Mouse (Mus musculus): ENCODE measurements around the gene Rpusd4. TPM values are rescaled to one million over a fixed set of nuclear protein-coding genes. Genes with fewer than 3 reads are reported as not detected.

Rpusd4 gene
- total RNA-seq, 2 experiments from 2014 or later, result 8.9 to 10.0 TPM

DNA sequence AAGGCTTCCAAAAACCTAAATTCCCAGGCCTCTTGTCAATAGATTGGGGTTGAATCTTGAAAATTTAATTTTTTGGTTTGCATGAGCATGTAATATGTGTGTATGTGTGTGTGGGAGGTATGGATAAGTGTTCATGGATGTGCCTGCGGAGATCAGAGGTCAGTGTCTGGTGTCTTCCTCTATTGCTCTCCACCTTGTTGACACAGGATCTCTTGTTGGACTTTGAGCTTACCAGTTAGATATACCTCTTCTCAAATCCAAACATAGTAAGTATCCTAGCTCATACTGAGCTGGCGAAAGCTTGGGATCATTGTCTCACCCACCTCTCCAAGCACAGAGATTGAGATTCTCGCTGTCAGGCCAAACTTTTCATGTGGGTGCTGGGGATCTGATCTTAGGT, 22.8 kb downstream of the Rpusd4 start:
- H3K27ac ChIP-seq, result no peak overlapping the region
- H3K4me3 ChIP-seq, result no peak overlapping the region
- DNase-seq (ENCODE audit: extremely low spot score in 1 of 2, low spot score in 2 of 2), result no peak
- TF ChIP-seq CTCF (IDR thresholded peaks at IDR 0.05), result no peak
- intact Hi-C loops (cut with DNase I), result no loop called here

DNA sequence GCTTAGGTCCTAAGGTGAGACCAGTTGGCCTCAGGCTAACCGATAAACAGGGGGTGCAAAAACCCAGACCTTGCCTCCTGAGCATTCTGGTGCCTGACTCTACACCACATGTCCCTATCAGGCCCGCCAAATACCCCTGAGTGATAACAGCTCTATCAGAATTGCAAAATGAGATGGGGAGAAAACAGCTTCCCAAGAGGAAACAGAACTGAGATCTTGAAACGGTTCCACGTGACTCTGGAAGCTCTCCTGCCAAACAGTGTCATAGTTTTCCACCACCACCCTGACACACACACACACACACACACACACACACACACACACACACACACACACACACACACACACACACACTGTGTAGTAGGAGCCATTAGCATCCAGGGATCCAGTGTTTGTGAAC, 23.3 kb downstream of the Rpusd4 start:
- DNase-seq (ENCODE audit: extremely low spot score in 1 of 2, low spot score in 2 of 2), result no peak
- no peak for TF ChIP-seq CTCF (IDR thresholded peaks at IDR 0.05)
- Histone ChIP-seq H3K27ac (no peak overlapping the region), H3K4me3 (no peak overlapping the region)
- intact Hi-C loops (cut with DNase I), result no loop called here

DNA sequence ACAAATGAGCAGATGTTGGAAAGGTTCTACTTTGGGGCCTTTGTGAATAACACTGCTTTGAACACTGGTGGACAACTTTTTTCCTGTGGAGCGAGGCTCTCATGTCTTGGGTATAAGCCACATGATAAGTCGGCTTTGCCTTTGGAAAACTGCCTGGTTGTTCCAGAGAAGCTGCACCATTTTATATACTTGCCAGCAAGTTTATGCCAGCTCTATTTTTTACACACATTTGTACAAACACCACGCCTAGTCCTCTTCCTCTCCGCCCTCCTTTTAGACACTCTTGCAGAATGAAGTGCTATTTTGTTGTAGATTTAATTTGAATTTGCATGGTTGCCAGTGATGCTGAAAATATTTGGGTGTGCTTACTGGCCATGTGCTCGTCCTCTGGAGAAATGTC, 25.8 kb downstream of the Rpusd4 start:
- intact Hi-C loops (cut with DNase I), result no loop called here
- Histone ChIP-seq H3K27ac (no peak overlapping the region), H3K4me3 (no peak overlapping the region)
- DNase-seq (ENCODE audit: extremely low spot score in 1 of 2, low spot score in 2 of 2), result no peak
- TF ChIP-seq CTCF (IDR thresholded peaks at IDR 0.05), result no peak

DNA sequence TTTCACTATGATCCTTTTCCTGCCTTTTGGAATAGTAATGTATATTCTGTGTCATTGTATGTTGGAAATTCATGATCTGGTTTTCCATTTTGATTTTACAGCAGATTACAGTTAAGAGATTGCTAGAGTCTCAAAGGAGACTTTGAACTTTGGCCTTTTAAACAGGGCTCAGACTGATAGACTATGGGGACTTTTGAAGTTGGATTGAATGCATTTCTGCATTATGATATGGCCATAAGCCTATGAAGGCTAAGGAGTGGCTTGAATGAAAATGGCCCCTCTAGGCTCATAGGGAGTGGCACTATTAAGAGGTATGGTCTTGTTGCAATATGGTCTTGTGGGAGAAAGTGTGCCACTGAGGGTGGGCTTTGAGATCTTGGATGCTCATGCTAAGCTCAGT, 30.1 kb downstream of the Rpusd4 start:
- no peak for TF ChIP-seq CTCF (IDR thresholded peaks at IDR 0.05)
- Histone ChIP-seq H3K27ac (no peak overlapping the region), H3K4me3 (no peak overlapping the region)
- no peak for DNase-seq (ENCODE audit: extremely low spot score in 1 of 2, low spot score in 2 of 2)
- intact Hi-C loops (cut with DNase I), result no loop called here

DNA sequence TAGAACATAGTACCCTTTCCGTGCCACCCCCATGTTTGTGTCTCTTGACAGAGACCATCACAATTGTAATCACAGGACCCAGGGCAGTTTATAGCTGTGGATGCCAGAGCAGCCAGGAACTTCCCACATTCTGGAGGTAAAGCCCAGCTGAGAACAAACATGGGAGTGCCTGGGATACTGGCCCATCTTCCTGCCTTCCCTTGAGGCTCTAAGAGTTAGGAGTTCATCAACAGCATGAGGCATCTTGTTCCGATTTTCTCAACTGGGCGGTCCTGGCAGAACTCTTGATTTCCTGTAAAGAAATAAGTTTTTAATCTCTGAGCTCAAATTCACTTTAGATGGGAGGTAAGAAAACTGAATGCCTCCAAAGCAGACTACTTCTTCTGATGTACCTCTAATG, 34.5 kb downstream of the Rpusd4 start:
- DNase-seq (ENCODE audit: extremely low spot score in 1 of 2, low spot score in 2 of 2), result no peak
- intact Hi-C loops (cut with DNase I), result no loop called here
- Histone ChIP-seq H3K27ac (no peak overlapping the region), H3K4me3 (no peak overlapping the region)
- no peak for TF ChIP-seq CTCF (IDR thresholded peaks at IDR 0.05)

DNA sequence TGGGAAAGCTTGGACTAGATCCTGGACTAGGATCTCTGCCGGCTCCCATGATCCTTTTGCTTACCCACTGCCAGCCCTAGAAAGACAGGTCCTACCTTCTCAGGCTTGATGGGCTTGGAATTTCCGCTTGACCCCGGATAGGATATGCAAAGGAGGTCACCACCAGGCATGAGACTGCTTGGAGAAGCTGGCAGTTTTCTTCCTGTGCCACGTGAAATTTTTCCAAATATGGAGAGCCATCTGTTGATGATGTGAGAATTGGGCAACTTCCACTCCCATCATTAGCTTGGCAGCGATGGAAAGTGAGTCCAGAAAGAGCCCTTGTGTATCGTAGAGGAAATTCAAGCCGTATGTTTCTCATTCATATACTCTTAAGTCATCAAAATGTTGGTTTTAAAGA, 39.8 kb downstream of the Rpusd4 start:
- Histone ChIP-seq H3K4me3 (no peak overlapping the region), H3K27ac (no peak overlapping the region)
- DNase-seq (ENCODE audit: extremely low spot score in 1 of 2, low spot score in 2 of 2), result no peak
- intact Hi-C loops (cut with DNase I), result no loop called here
- TF ChIP-seq CTCF (IDR thresholded peaks at IDR 0.05), result no peak

DNA sequence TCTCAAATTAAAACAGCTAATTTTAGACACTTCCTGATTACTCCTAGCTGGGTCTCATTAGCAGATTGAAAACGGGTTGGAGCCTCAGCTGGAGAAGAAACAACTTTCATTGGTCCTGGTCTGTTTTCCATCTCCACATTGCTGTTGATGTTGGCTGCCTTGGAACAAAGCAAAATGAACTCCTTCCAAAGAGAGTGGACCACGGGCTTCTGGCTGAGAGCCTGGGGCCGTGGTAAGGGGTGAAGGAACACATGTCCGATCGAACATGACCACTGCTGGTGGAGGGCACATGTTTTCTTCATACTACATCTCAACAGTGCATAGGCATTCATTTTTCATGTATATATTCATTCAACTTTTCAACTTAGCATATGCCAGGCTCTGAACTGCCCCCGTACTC, 42.7 kb downstream of the Rpusd4 start:
- Histone ChIP-seq H3K4me3 (no peak overlapping the region), H3K27ac (no peak overlapping the region)
- intact Hi-C loops (cut with DNase I), result no loop called here
- no peak for DNase-seq (ENCODE audit: extremely low spot score in 1 of 2, low spot score in 2 of 2)
- no peak for TF ChIP-seq CTCF (IDR thresholded peaks at IDR 0.05)

DNA sequence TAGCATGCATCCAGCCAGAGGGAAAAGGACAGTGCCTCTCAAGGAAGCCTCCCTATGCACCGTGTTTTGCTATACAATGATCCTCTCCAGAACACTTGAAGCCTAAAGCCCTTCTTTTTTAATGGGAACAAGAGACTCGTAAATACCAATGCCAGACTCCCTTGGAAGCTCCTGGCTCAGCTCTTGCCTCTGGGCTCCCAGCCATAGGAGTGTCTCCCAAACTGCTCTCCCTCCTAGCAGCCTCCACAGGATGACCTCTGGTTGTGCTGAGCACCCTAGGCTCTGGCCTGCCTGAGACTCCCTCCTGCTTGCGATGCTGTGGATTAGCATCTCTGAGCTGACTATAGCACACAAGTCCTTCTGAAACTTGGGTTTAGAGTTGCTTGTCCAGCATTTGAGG, 44.9 kb downstream of the Rpusd4 start:
- TF ChIP-seq CTCF (IDR thresholded peaks at IDR 0.05), result no peak
- no peak for DNase-seq (ENCODE audit: extremely low spot score in 1 of 2, low spot score in 2 of 2)
- H3K4me3 ChIP-seq, result no peak overlapping the region
- H3K27ac ChIP-seq, result no peak overlapping the region
- intact Hi-C loops (cut with DNase I), result no loop called here

DNA sequence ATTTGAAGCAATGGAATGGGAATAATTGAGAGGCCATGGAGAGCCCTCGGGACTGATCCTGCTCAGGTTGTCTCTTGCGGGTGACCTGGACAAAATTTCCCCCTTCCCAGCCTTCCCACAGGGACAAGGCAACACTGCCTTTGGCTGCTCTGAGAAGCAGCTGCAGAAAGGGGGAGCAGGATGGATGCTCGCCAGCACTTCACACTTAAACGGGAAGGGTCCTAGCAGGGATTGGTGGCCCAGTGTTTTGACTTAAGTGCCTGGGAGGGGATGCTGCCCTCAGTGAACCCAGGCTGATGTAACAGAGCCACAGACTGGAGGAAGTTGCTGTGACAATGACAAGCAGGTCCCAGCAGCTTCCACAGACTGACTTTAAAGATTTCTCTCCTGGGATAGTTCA, 45.9 kb downstream of the Rpusd4 start:
- no peak for TF ChIP-seq CTCF (IDR thresholded peaks at IDR 0.05)

DNA sequence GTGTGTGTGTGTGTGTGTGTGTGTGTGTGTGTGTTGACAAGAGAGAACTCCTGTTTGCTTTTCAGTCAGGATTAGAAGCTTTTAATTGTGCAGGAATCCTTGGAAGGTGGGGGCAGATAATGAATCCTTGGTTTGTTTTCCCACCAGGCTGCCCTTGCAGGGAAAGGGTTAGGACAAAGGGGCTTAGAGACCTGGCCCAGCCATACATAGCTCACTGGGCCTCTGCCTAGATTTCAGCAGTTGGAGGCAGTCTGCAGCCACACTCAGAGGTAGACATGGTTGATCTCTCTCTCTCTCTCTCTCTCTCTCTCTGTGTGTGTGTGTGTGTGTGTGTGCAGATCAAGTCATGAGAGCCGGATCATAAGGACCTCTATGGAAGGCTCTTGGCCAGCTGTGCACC, 46.6 kb downstream of the Rpusd4 start:
- Histone ChIP-seq H3K4me3 (no peak overlapping the region), H3K27ac (no peak overlapping the region)
- DNase-seq (ENCODE audit: extremely low spot score in 1 of 2, low spot score in 2 of 2), result no peak
- no peak for TF ChIP-seq CTCF (IDR thresholded peaks at IDR 0.05)
- intact Hi-C loops (cut with DNase I), result no loop called here

More for the DNA sequence above, 45.9 kb downstream of the Rpusd4 start:
- no peak for DNase-seq (ENCODE audit: extremely low spot score in 1 of 2, low spot score in 2 of 2)
- intact Hi-C loops (cut with DNase I), result no loop called here
- Histone ChIP-seq H3K4me3 (no peak overlapping the region), H3K27ac (no peak overlapping the region)

DNA sequence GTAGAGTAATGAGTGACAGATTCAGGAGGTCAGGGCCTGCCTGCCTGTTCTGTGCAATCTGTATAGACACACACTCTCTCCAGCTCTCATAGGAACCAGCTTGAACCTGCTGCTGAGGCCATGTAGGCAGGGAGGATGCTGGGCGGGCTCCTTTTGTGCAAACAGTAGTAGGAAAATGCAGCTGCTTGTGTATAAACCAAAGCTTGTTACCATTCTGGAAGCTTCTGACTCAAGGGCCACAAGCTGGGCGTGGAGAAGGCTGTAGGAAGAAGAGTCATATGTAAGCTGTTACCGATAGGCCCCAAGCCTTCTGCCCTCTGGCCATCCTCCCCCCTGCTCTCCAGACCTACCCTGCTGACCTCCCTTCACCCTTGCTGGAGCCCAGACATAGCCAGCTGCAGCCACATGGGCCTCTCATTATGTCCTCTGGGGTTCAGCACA, 49.1 kb downstream of the Rpusd4 start:
- no peak overlapping the region for H3K27ac ChIP-seq
- TF ChIP-seq CTCF (IDR thresholded peaks at IDR 0.05), result no peak
- H3K4me3 ChIP-seq, result no peak overlapping the region
- intact Hi-C loops (cut with DNase I), result no loop called here
- DNase-seq (ENCODE audit: extremely low spot score in 1 of 2, low spot score in 2 of 2), result no peak

DNA sequence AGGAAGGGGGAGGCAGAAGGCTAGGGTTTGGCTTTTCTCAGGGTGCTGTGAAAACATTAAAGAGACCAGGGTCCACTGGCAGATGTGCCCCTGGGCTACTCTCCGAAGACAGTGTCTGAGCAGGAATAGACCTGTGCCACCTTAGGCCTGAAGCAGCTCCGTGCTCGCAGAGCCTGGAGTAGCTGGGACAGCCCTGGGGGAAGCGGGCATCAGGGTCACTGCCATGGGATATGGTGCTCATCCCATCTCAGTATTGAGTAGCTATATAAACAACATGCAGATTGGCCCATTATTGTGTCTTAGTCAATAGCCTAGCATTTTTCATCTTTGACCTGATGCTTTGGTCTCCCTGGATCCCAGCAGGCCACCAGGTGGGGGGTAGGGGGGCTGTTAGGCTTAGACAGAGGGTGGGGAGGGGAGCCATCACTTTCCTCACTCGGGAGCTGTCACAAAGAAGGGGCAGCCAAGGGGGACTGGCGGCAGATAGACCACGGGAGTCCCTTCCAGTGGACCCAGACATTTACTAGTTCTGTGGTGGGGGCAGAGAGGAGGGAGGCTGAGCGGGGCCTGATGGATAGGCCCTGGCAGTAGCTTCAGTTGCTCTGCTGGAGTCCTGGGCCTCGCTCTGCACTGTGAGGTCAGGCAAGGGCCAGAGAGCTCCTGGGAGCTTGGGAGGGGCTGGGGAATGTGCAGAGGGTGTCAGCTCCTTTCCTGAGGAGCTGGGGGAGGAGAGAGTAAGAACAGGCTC, 49.7 kb downstream of the Rpusd4 start:
- DNase-seq (ENCODE audit: extremely low spot score in 1 of 2, low spot score in 2 of 2), result no peak
- intact Hi-C loops (cut with DNase I), result no loop called here
- no peak for TF ChIP-seq CTCF (IDR thresholded peaks at IDR 0.05)
- Histone ChIP-seq H3K4me3 (no peak overlapping the region), H3K27ac (no peak overlapping the region)

DNA sequence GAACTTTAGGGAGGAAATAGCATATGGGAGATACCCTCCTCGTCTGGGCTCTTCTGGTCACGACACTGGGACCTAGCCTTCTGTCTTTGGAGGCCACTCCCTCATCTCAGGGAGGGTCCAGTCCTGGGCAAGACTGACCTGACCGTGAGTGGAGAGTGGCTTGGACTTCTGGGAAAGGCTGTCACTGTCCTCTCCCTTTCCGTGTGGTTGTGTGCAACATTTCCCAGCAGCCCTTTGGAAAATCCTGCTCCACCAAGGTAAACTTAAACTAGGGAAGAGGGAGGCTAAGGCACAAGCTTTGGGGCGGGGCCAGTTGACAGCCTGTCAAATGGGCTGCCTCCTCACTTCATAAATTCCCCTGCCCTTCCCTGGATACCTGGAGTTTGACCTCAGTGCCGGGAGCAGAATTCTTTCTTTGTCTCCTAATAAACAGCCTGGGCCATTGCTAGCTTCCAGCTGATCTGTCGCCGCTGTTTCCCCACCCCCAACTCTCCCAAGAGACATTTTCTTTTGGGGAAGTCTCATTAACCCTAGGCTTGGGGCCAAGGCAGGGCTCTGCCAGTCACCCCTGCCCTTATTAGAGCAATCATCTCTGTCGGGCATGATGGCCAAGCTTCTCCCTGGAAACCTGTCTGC, 51.0 kb downstream of the Rpusd4 start:
- no peak overlapping the region for H3K4me3 ChIP-seq
- no peak for DNase-seq (ENCODE audit: extremely low spot score in 1 of 2, low spot score in 2 of 2)
- no peak overlapping the region for H3K27ac ChIP-seq
- intact Hi-C loops (cut with DNase I), result no loop called here
- no peak for TF ChIP-seq CTCF (IDR thresholded peaks at IDR 0.05)

Data from left cerebral cortex, adult 2 months (tissue).